Mouse (Mus musculus): ENCODE measurements around the gene Calm4. TPM values are rescaled to one million over a fixed set of nuclear protein-coding genes. Genes with fewer than 3 reads are reported as not detected.
"Not testable (repeated sequence)": the region's sequence is repeated elsewhere in the genome, so short reads cannot be mapped to it uniquely, and the experiment has no call there.

The Calm4 gene
- polyA plus RNA-seq, 1 experiment from 2014 or later, result not detected

- no peak overlapping the region for H3K9ac ChIP-seq
- no peak for ATAC-seq (ENCODE audit: low read depth)
- H3K36me3 ChIP-seq, result no peaks in the 10 kb centered on the region
- no peak overlapping the region for H3K27ac ChIP-seq (replicated peaks)
- H3K4me3 ChIP-seq, result no peak overlapping the region
- 63% methylated on average over 4 of the region's 4 CpGs for WGBS
- no peaks in the 10 kb centered on the region for H3K4me1 ChIP-seq (replicated peaks)
- H3K27me3 ChIP-seq, result no peaks in the 10 kb centered on the region
- H3K4me2 ChIP-seq, result no peak overlapping the region
- H3K9me3 ChIP-seq, result no peaks in the 10 kb centered on the region
These were observed 15.5 kb upstream of the Calm4 start for GRCm38 (mm10) chr13:3822105-3822504.

GRCm38 (mm10) chr13:3825726-3826125 lies 11.8 kb upstream of the Calm4 start:
- Histone ChIP-seq H3K27me3 (no peaks in the 10 kb centered on the region), H3K27ac (replicated peaks) (no peak overlapping the region), H3K36me3 (no peaks in the 10 kb centered on the region), H3K4me2 (no peak overlapping the region), H3K9ac (no peak overlapping the region), H3K4me3 (no peak overlapping the region), H3K4me1 (replicated peaks) (no peaks in the 10 kb centered on the region), H3K9me3 (no peaks in the 10 kb centered on the region)
- no peak for ATAC-seq (ENCODE audit: low read depth)

GRCm38 (mm10) chr13:3831546-3831945 lies 6.0 kb upstream of the Calm4 start:
- no peak overlapping the region for H3K9ac ChIP-seq
- 80% methylated on average over 5 of the region's 5 CpGs for WGBS
- H3K4me1 ChIP-seq (replicated peaks), result no peaks in the 10 kb centered on the region
- no peak overlapping the region for H3K4me2 ChIP-seq
- no peak for ATAC-seq (ENCODE audit: low read depth)
- no peaks in the 10 kb centered on the region for H3K27me3 ChIP-seq
- no peak overlapping the region for H3K27ac ChIP-seq (replicated peaks)
- no peak overlapping the region for H3K4me3 ChIP-seq
- H3K9me3 ChIP-seq, result no peaks in the 10 kb centered on the region
- H3K36me3 ChIP-seq, result no peaks in the 10 kb centered on the region

- Histone ChIP-seq H3K27ac (replicated peaks) (no peak overlapping the region), H3K4me3 (no peak overlapping the region), H3K27me3 (no peaks in the 10 kb centered on the region), H3K36me3 (no peaks in the 10 kb centered on the region), H3K4me1 (replicated peaks) (no peaks in the 10 kb centered on the region), H3K9me3 (no peaks in the 10 kb centered on the region), H3K9ac (no peak overlapping the region), H3K4me2 (no peak overlapping the region)
- ATAC-seq (ENCODE audit: low read depth), result no peak
- 69% methylated on average over 1 of the region's 1 CpGs for WGBS
These were observed 5.6 kb upstream of the Calm4 start for GRCm38 (mm10) chr13:3831994-3832393.

GRCm38 (mm10) chr13:3832450-3832849 lies 5.1 kb upstream of the Calm4 start:
- no peak for ATAC-seq (ENCODE audit: low read depth)
- Histone ChIP-seq H3K4me3 (no peak overlapping the region), H3K9ac (no peak overlapping the region), H3K27me3 (no peaks in the 10 kb centered on the region), H3K4me2 (no peak overlapping the region), H3K4me1 (replicated peaks) (no peaks in the 10 kb centered on the region), H3K36me3 (no peaks in the 10 kb centered on the region), H3K27ac (replicated peaks) (no peak overlapping the region), H3K9me3 (no peaks in the 10 kb centered on the region)
- 68% methylated on average over 2 of the region's 2 CpGs for whole genome bisulfite sequencing

GRCm38 (mm10) chr13:3833644-3834043 lies 3.9 kb upstream of the Calm4 start:
- H3K4me1 ChIP-seq (replicated peaks); H3K4me2 ChIP-seq; H3K27ac ChIP-seq (replicated peaks); H3K9ac ChIP-seq; H3K4me3 ChIP-seq; H3K36me3 ChIP-seq; H3K9me3 ChIP-seq; ATAC-seq (ENCODE audit: low read depth); H3K27me3 ChIP-seq: not testable (repeated sequence)

GRCm38 (mm10) chr13:3840662-3841061 lies 3.1 kb downstream of the Calm4 start:
- not testable (repeated sequence) for H3K27ac ChIP-seq (replicated peaks); H3K4me1 ChIP-seq (replicated peaks); H3K9ac ChIP-seq; H3K4me2 ChIP-seq; H3K27me3 ChIP-seq; ATAC-seq (ENCODE audit: low read depth); H3K9me3 ChIP-seq; H3K4me3 ChIP-seq; H3K36me3 ChIP-seq

- no peaks in the 10 kb centered on the region for H3K36me3 ChIP-seq
- H3K27ac ChIP-seq (replicated peaks), result no peak overlapping the region
- WGBS, result 67% methylated on average over 1 of the region's 1 CpGs
- no peaks in the 10 kb centered on the region for H3K9me3 ChIP-seq
- H3K4me2 ChIP-seq, result no peak overlapping the region
- H3K4me3 ChIP-seq, result no peak overlapping the region
- ATAC-seq (ENCODE audit: low read depth), result no peak
- no peaks in the 10 kb centered on the region for H3K4me1 ChIP-seq (replicated peaks)
- no peak overlapping the region for H3K9ac ChIP-seq
- no peaks in the 10 kb centered on the region for H3K27me3 ChIP-seq
These were observed 12.8 kb downstream of the Calm4 start for GRCm38 (mm10) chr13:3850330-3850729.

- H3K4me3 ChIP-seq; H3K36me3 ChIP-seq; H3K9me3 ChIP-seq; H3K27ac ChIP-seq (replicated peaks); H3K9ac ChIP-seq; H3K27me3 ChIP-seq; H3K4me2 ChIP-seq; H3K4me1 ChIP-seq (replicated peaks); ATAC-seq (ENCODE audit: low read depth): not testable (repeated sequence)
- WGBS, result 82% methylated on average over 3 of the region's 3 CpGs
These were observed 16.2 kb downstream of the Calm4 start, which contains the start of gene Calm5 for GRCm38 (mm10) chr13:3853648-3854333. Gene Calm5 (plus strand): TSS chr13:3854173.

- H3K4me2 ChIP-seq, result no peak overlapping the region
- 89% methylated on average over 2 of the region's 2 CpGs for WGBS
- H3K27me3 ChIP-seq, result no peaks in the 10 kb centered on the region
- H3K4me1 ChIP-seq (replicated peaks), result no peaks in the 10 kb centered on the region
- no peak for ATAC-seq (ENCODE audit: low read depth)
- H3K9ac ChIP-seq, result no peak overlapping the region
- no peaks in the 10 kb centered on the region for H3K9me3 ChIP-seq
- no peak overlapping the region for H3K27ac ChIP-seq (replicated peaks)
- H3K4me3 ChIP-seq, result no peak overlapping the region
- H3K36me3 ChIP-seq, result no peaks in the 10 kb centered on the region
These were observed 17.3 kb downstream of the Calm4 start for GRCm38 (mm10) chr13:3854856-3855255.

GRCm38 (mm10) chr13:3856252-3856651 lies 18.7 kb downstream of the Calm4 start:
- no peaks in the 10 kb centered on the region for H3K4me1 ChIP-seq (replicated peaks)
- no peak overlapping the region for H3K4me3 ChIP-seq
- no peak overlapping the region for H3K4me2 ChIP-seq
- no peak overlapping the region for H3K27ac ChIP-seq (replicated peaks)
- WGBS, result 97% methylated on average over 1 of the region's 1 CpGs
- no peaks in the 10 kb centered on the region for H3K36me3 ChIP-seq
- ATAC-seq (ENCODE audit: low read depth), result no peak
- no peak overlapping the region for H3K9ac ChIP-seq
- H3K9me3 ChIP-seq, result no peaks in the 10 kb centered on the region
- no peaks in the 10 kb centered on the region for H3K27me3 ChIP-seq

- Histone ChIP-seq H3K9ac (no peak overlapping the region), H3K4me2 (no peak overlapping the region), H3K27ac (replicated peaks) (no peak overlapping the region), H3K27me3 (no peaks in the 10 kb centered on the region), H3K9me3 (no peaks in the 10 kb centered on the region), H3K36me3 (no peaks in the 10 kb centered on the region), H3K4me3 (no peak overlapping the region), H3K4me1 (replicated peaks) (no peaks in the 10 kb centered on the region)
- ATAC-seq (ENCODE audit: low read depth), result no peak
- WGBS, result 89% methylated on average over 8 of the region's 8 CpGs
These were observed 23.7 kb downstream of the Calm4 start for GRCm38 (mm10) chr13:3861251-3861650.

- H3K4me2 ChIP-seq, result no peak overlapping the region
- no peak overlapping the region for H3K9ac ChIP-seq
- H3K4me1 ChIP-seq (replicated peaks), result no peaks in the 10 kb centered on the region
- no peak for ATAC-seq (ENCODE audit: low read depth)
- no peaks in the 10 kb centered on the region for H3K27me3 ChIP-seq
- H3K4me3 ChIP-seq, result no peak overlapping the region
- no peaks in the 10 kb centered on the region for H3K36me3 ChIP-seq
- H3K27ac ChIP-seq (replicated peaks), result no peak overlapping the region
- no peaks in the 10 kb centered on the region for H3K9me3 ChIP-seq
- WGBS, result 86% methylated on average over 3 of the region's 3 CpGs
These were observed 24.8 kb downstream of the Calm4 start for GRCm38 (mm10) chr13:3862325-3862724.
